Mouse (Mus musculus) cerebellum, adult 18-20 months (tissue): ENCODE data around the gene Chst3.
"Not testable (repeated sequence)": the region's sequence is repeated elsewhere in the genome, so short reads cannot be mapped to it uniquely, and the experiment has no call there.

Source experiments
- DNase-seq, 2 experiments: peaks; one replicate each; pipeline ENCODE4 v3.0.0; 2021

Gene Chst3

GRCm38 (mm10) chr10:60195087-60195486, 24.0 kb downstream of the Chst3 start:
- DNase-seq = peak; percentile 90 to 93

DNA sequence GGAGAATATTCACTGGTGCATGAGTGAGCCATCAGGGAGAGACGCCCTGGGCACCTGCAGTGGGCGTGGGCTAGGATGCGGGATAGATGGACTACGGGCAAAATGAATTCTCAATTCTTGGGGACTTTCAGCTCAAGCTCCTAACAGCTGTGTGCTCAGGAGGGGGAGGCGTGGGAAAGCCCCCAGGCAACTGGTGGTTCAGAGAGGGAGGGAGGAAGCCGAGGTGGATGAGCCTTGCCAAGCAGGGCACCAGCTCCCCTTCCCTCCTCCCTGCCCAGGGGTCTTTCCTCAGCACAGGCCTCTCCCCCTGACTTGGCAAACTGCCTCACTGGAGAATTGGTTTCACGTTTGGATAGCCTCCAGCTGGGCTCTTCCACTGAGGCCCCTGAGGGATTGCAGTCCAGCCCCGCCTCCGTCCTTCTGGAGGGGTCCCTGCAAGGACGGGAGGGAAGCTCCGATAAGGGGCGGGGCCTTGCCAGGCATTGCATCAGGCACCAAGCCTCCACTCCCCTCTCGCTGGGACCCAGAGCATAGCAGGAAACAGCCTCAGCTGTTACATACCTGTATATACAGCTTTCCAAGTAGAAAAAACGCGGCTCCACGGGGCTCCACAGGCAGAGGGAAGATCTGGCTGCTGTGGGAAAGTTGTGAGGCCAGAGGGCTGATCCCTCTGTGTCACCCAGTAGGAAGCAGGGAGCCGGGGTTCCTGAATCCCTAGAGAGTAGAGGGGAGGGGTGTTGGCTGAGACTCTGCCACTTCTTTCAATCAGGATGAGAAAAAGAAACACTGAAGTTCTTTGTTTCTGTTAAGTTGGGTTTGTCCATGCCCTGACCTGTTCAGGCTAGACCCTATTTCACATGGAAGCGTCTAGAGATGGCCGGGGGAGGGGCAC, 25.3 kb downstream of the Chst3 start:
- peak in 1 of 2 experiments; percentile 20 for DNase-seq

GRCm38 (mm10) chr10:60191796-60192195, 27.3 kb downstream of the Chst3 start:
- peak; percentile 80 to 87 for DNase-seq

- no peak for DNase-seq
Observed at GRCm38 (mm10) chr10:60189534-60190186, 29.4 kb downstream of the Chst3 start.

- DNase-seq = peak; percentile 81 to 84
Observed at GRCm38 (mm10) chr10:60186191-60186945, 32.7 kb downstream of the Chst3 start.

GRCm38 (mm10) chr10:60185023-60185709, 33.9 kb downstream of the Chst3 start:
- DNase-seq = no peak

- DNase-seq = not testable (repeated sequence)
Observed at GRCm38 (mm10) chr10:60175306-60175705, 43.8 kb downstream of the Chst3 start.

DNA sequence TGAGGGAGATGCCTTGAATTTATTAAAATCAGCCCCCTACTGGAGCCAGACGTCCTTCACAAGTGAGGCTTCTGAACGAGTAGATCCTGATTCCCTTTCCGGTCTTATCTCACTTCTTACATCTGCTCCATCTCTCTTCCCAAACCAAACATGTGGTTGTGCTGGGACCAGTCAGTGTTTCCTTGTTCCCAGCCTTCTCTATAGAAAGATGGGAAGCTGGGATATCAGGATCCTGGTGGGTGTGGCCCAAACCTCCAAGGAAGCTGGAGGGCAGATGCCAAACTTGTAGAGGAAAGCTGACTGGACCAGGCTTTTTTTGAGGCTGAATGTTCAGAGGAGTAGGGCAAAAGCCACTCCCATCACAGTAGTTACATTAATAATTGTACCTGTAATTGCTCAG, 44.6 kb downstream of the Chst3 start:
- no peak for DNase-seq

DNA sequence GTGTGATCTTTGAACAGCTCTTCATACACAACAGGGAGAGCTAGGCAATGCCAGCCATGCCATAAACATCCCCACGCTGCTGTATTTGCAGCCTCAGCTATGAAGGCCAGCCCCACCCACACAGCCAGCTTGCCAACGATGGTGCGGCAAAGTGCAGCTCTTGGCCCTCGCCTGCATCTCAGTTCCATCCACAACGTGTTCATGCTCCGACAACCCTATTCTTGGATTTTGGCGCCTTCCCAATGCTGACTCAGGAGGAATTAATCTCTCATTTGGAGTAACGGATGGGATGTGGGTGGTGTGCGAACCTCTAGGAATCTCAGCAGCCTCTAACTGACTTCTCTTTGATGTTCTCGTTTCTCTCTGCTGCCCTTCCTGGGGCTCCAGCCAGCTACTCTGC, 46.0 kb downstream of the Chst3 start:
- DNase-seq = no peak

- DNase-seq = no peak
Observed at GRCm38 (mm10) chr10:60172306-60172705, 46.8 kb downstream of the Chst3 start.

- no peak for DNase-seq
Observed at GRCm38 (mm10) chr10:60171368-60171767, 47.7 kb downstream of the Chst3 start.

DNA sequence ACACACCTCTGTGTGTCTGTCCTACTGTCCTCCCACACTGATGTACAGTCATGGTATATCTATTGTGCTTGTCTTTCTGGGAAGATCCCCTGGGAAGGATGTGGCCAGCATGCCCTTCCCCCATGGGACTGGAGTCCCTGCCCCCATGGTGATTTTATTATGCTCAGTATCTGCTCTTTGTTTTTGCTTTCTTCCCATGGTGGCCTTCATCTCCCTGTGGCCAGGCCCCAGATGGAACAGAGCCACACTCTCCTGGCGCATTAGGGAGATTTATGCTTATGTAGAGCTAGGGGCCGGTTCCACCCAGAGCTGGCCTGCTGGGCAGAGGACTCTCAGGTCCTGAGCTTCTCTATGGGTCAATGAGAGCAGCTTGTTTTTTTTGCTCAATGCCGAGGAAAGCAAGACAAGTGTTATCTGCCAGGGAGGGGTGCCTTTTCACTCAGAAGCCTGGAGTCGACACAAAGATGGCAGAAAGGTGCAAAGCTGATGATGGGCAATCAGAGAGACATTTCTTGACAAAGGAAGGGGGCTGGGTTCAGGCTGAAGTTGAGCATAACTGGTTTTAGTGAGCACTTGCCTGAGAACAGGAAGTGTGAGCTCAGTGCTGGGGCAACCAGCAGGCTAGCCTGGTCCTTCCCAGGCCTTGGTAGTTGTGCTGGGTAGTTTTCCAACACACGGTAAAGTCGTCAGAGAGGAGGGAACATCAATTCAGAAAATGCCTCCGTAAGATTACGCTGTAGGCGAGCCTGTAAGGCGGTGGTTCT, 48.6 kb downstream of the Chst3 start:
- DNase-seq = no peak

GRCm38 (mm10) chr10:60168960-60169359, 50.1 kb downstream of the Chst3 start:
- no peak for DNase-seq

GRCm38 (mm10) chr10:60168306-60168705, 50.8 kb downstream of the Chst3 start:
- DNase-seq = no peak

GRCm38 (mm10) chr10:60166068-60166467, 53.0 kb downstream of the Chst3 start:
- DNase-seq = no peak

DNA sequence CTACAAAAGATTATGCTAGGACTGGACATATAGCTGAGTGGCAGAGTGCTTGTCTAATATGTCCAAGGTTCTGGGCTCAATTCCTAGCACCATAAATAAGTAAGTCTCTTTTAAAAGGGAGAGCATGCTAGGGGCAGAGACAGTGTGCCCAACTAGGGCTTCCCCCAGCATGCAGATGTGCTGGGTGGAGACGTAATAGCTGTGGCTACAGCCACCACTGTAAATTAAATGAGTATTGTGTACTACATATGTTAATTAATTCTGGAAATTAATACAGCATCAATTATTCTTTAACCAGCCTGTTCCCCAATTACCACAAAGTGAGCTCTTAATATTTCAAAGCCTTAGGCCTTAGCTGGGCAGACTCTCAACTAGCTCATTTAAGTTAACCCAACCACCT, 54.2 kb downstream of the Chst3 start:
- no peak for DNase-seq

DNA sequence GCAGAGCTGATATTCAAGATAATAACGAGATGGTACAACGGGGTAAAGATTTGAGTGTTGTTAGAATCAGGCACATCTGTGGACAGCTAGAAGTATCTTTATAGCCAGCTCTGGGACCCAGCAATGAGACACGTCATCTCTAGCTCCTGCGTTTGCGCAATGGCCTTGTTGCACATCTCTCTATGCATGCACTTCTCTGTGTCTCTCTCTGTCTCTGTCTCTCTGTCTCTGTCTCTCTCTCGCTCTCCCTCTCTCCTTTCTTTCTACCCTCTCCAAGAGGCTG, 56.1 kb downstream of the Chst3 start:
- no peak for DNase-seq

- DNase-seq = not testable (repeated sequence)
Observed at GRCm38 (mm10) chr10:60162184-60162972, 56.7 kb downstream of the Chst3 start.

DNA sequence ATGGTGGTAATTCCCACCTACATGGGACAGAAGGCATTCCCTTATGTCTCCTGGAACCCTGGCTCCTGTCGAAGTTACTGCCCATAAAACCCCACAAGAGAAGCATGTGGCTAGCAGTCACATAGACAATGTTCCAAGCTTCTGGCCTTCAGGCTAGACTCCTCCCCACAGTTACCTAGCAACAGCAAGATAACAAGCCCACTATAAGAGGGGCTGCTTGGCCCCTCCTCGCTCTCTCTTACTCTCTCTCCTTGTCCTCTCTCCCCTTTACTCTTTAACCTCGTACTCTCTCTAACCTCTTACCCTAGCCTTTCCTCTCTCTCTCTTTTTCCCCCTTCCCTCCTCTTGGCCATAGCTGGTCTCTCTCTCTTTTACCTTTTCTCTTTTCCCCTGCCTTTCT, 57.7 kb downstream of the Chst3 start:
- DNase-seq = not testable (repeated sequence)

GRCm38 (mm10) chr10:60158144-60158543, 60.9 kb downstream of the Chst3 start:
- no peak for DNase-seq

- no peak for DNase-seq
Observed at GRCm38 (mm10) chr10:60156016-60156415, 63.0 kb downstream of the Chst3 start.
